8 mouse cellular contexts compared by ENCODE assay signal in the genomic region with DNA sequence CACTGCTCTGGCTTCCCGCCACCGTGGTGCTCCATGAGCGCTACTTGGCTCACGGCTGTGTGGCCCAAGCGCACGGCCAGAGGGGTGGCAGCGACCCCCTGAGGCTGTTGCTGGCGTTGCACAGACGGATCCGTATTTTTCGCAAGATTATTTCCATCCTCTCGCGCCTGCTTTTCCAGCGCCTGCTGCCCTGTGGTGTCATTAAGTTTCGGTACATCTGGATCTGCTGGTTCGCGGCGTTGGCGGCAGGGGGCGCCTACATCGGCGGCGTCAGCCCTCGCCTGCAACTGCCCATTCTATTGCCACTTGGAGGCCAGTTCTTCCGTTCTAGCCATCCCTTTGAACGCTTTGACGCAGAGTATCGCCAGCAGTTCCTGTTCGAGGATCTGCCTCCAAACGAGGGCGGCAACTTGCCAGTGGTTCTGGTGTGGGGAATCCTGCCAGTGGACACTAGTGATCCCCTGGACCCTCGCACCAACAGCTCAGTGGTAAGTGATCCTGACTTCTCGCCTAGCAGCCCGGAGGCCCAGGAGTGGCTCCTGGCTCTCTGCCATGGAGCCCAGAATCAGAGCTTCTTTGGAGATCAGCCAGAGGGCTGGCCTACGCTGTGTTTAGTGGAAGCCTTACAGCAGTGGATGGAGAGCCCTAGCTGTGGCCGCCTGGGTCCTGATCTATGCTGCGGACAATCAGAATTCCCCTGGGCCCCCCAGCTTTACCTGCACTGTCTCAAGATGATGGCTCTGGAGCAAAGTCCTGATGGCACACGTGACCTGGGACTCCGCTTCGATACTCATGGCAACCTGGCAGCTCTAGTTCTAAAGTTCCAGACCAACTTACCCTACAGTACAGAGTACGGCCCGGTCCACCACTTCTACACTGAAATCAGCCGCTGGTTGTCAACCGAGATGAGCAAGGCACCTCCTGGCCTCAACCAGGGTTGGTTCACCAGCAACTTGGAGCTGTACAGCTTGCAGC. TPM values are rescaled to one million over a fixed set of nuclear protein-coding genes. Genes with fewer than 3 reads are reported as not detected.
A peak's percentile ranks its signal among the peaks of the same experiment; 100 is the strongest.
DNase-seq lines count a peak whose midpoint lies in the region; ATAC-seq and TF ChIP-seq lines count a peak whose summit lies in the region.

No protein-coding gene starts in this region.

- no peaks in the 10 kb centered on the region for H3K9me3 ChIP-seq in forebrain, embryonic 14.5 days (replicated peaks; ENCODE audit: control insufficient read depth, low read length)
- H3K9me3 ChIP-seq in lung, embryonic 16.5 days (ENCODE audit: control insufficient read depth, low read length), result no peaks in the 10 kb centered on the region

- no peak overlapping the region for H3K27ac ChIP-seq in forebrain, embryonic 14.5 days (ENCODE audit: low read depth, low read length)
- H3K27ac ChIP-seq in layer of hippocampus, adult 2 months, result peak overlapping the region; percentile 51; the same call in 1 of the 2 replicates
- no peak overlapping the region for H3K27ac ChIP-seq in lung, embryonic 16.5 days (ENCODE audit: low read length)

- WGBS in forebrain, embryonic 14.5 days, result 23% methylated on average over 44 of the region's 44 CpGs
- WGBS in lung, embryonic 16.5 days, result 19% methylated on average over 44 of the region's 44 CpGs

- intact Hi-C loops in heart, postnatal 14 days (cut with DNase I), result loop anchor here (1.0 kb wide), 1 partner anchor 92 kb away; no protein-coding TSS in a partner anchor

- peak overlapping the region; percentile 39 for H3K4me2 ChIP-seq in forebrain, embryonic 14.5 days (ENCODE audit: low read length)
- H3K4me2 ChIP-seq in lung, embryonic 16.5 days (ENCODE audit: low read depth, low read length), result peak overlapping the region; percentile 53

- peak; percentile 74 for ATAC-seq in forebrain, embryonic 14.5 days
- peak; percentile 88 for ATAC-seq in lung, embryonic 16.5 days (ENCODE audit: low read depth)

- no peak overlapping the region for H3K9ac ChIP-seq in forebrain, embryonic 14.5 days (ENCODE audit: low read length)
- H3K9ac ChIP-seq in lung, embryonic 16.5 days (ENCODE audit: low read length), result peak overlapping the region; percentile 24; the same call in 1 of the 2 replicates

- TF ChIP-seq CTCF in layer of hippocampus, adult 2 months (conservative IDR thresholded peaks at IDR 0.05), result peak; percentile 84

- peak; percentile 80 for DNase-seq in WW6 (ENCODE audit: low read depth, low spot score)
- peak; percentile 82 to 87 for DNase-seq in cerebellum, adult 18-20 months
- DNase-seq in forebrain, embryonic 14.5 days (ENCODE audit: low spot score), result peak; percentile 59
- peak; percentile 70 to 76 for DNase-seq in heart, postnatal 14 days
- DNase-seq in layer of hippocampus, adult 2 months (ENCODE audit: low spot score in 2 of 2), result peak; percentile 61 to 63
- DNase-seq in ovary, postnatal 14 days (ENCODE audit: low spot score), result peak; percentile 58
- peak; percentile 58 to 67 for DNase-seq in urinary bladder, postnatal 4 days (ENCODE audit: low spot score in 2 of 2)

- H3K4me1 ChIP-seq in forebrain, embryonic 14.5 days (ENCODE audit: control insufficient read depth, insufficient read depth, low read length), result peaks cover 4% of the 10 kb centered on the region
- H3K4me1 ChIP-seq in lung, embryonic 16.5 days (replicated peaks; ENCODE audit: control insufficient read depth, insufficient read depth, low read length), result peaks cover 8% of the 10 kb centered on the region

- H3K36me3 ChIP-seq in forebrain, embryonic 14.5 days (ENCODE audit: control insufficient read depth, insufficient read depth, low read length), result peaks cover 10% of the 10 kb centered on the region; the same call in 1 of the 2 replicates
- no peaks in the 10 kb centered on the region for H3K36me3 ChIP-seq in lung, embryonic 16.5 days (ENCODE audit: control insufficient read depth, insufficient read depth, low read length)

- no peaks in the 10 kb centered on the region for H3K27me3 ChIP-seq in forebrain, embryonic 14.5 days (replicated peaks; ENCODE audit: control insufficient read depth, insufficient read depth, low read length)
- H3K27me3 ChIP-seq in lung, embryonic 16.5 days (ENCODE audit: control insufficient read depth, insufficient read depth, low read depth, low read length), result no peaks in the 10 kb centered on the region

- no peak overlapping the region for H3K4me3 ChIP-seq in forebrain, embryonic 14.5 days (ENCODE audit: low read depth, low read length)
- H3K4me3 ChIP-seq in layer of hippocampus, adult 2 months, result peak overlapping the region; percentile 17; the same call in 1 of the 2 replicates
- peak overlapping the region; percentile 30 for H3K4me3 ChIP-seq in lung, embryonic 16.5 days (ENCODE audit: low read length)

RNA-seq across cellular contexts. Expression of a gene that starts 11.3 kb away (rescaled TPM):
- 18.0 and 24.5 TPM in 2 replicates for polyA plus RNA-seq in forebrain, embryonic 14.5 days (2014; fragmentation: Nextera tagmentation; extraction: Ambion mirVana)
- total RNA-seq in heart, postnatal 14 days (2021), result under 1 TPM; 0.02 to 0.10 TPM
- 100 to 1,000 TPM; 263 to 273 TPM for total RNA-seq in layer of hippocampus, adult 2 months (2021)
- polyA plus RNA-seq in lung, embryonic 16.5 days (2015; fragmentation: Nextera tagmentation; extraction: Ambion mirVana), result 0.65 and 1.0 TPM in 2 replicates

RNA-seq across cellular contexts. Expression of a gene that starts 18.3 kb away (rescaled TPM):
- polyA plus RNA-seq in forebrain, embryonic 14.5 days (2014; fragmentation: Nextera tagmentation; extraction: Ambion mirVana), result not detected in 2 replicates
- total RNA-seq in heart, postnatal 14 days (2021), result not detected
- not detected for total RNA-seq in layer of hippocampus, adult 2 months (2021)
- 0.31 and 0.58 TPM in 2 replicates for polyA plus RNA-seq in lung, embryonic 16.5 days (2015; fragmentation: Nextera tagmentation; extraction: Ambion mirVana)

RNA-seq across cellular contexts. Expression of a gene that starts 23.0 kb away (rescaled TPM):
- polyA plus RNA-seq in forebrain, embryonic 14.5 days (2014; fragmentation: Nextera tagmentation; extraction: Ambion mirVana), result 66.2 and 84.2 TPM in 2 replicates
- 10 to 100 TPM in 1 of 2 experiments, 1 to 10 TPM in 1; 5.9 to 10.7 TPM for total RNA-seq in heart, postnatal 14 days (2021)
- total RNA-seq in layer of hippocampus, adult 2 months (2021), result 1 to 10 TPM; 1.5 to 3.2 TPM
- 126 and 137 TPM in 2 replicates for polyA plus RNA-seq in lung, embryonic 16.5 days (2015; fragmentation: Nextera tagmentation; extraction: Ambion mirVana)

RNA-seq across cellular contexts. Expression of a gene that starts 28.4 kb away (rescaled TPM):
- 1.0 and 1.2 TPM in 2 replicates for polyA plus RNA-seq in forebrain, embryonic 14.5 days (2014; fragmentation: Nextera tagmentation; extraction: Ambion mirVana)
- 10 to 100 TPM; 15.5 to 17.5 TPM for total RNA-seq in heart, postnatal 14 days (2021)
- total RNA-seq in layer of hippocampus, adult 2 months (2021), result 1 to 10 TPM; 7.6 to 9.6 TPM
- 1.3 and 1.4 TPM in 2 replicates for polyA plus RNA-seq in lung, embryonic 16.5 days (2015; fragmentation: Nextera tagmentation; extraction: Ambion mirVana)

RNA-seq across cellular contexts. Expression of a gene that starts 45.3 kb away (rescaled TPM):
- polyA plus RNA-seq in forebrain, embryonic 14.5 days (2014; fragmentation: Nextera tagmentation; extraction: Ambion mirVana), result 32.1 and 33.7 TPM in 2 replicates
- total RNA-seq in heart, postnatal 14 days (2021), result 10 to 100 TPM; 36.2 to 38.6 TPM
- 10 to 100 TPM; 62.1 to 66.7 TPM for total RNA-seq in layer of hippocampus, adult 2 months (2021)
- polyA plus RNA-seq in lung, embryonic 16.5 days (2015; fragmentation: Nextera tagmentation; extraction: Ambion mirVana), result 18.7 and 20.5 TPM in 2 replicates

Comparison
In these comparisons a context has a peak if more than half of its experiments do, and no peak if none do; other contexts are left out.
1. RNA of a gene that starts 11.3 kb away (total RNA-seq): 263 to 273 TPM in layer of hippocampus, adult 2 months; 0.02 to 0.10 TPM in heart, postnatal 14 days; every median in the first group is over 100 times any median in the second.
2. Peak in every context shown above with its lines, with median percentiles within 50 percentile points of each other: DNase-seq.